Mouse (Mus musculus) central nervous system, embryonic 18 days (tissue): ENCODE measurements around the gene Gm28048. TPM values are rescaled to one million over a fixed set of nuclear protein-coding genes. Genes with fewer than 3 reads are reported as not detected.

Experiments used
- polyA plus RNA-seq: library from polyadenylated mRNA; depleted of rRNA; stranded (reverse); fragments of >200 nt; gene quantifications from 2 replicates; pipeline ENCODE4 v1.2.3, GENCODE M21; 2012; rRNA removed

Gene Gm28048
- polyA plus RNA-seq = 1.7 and 1.9 TPM in 2 replicates

DNA sequence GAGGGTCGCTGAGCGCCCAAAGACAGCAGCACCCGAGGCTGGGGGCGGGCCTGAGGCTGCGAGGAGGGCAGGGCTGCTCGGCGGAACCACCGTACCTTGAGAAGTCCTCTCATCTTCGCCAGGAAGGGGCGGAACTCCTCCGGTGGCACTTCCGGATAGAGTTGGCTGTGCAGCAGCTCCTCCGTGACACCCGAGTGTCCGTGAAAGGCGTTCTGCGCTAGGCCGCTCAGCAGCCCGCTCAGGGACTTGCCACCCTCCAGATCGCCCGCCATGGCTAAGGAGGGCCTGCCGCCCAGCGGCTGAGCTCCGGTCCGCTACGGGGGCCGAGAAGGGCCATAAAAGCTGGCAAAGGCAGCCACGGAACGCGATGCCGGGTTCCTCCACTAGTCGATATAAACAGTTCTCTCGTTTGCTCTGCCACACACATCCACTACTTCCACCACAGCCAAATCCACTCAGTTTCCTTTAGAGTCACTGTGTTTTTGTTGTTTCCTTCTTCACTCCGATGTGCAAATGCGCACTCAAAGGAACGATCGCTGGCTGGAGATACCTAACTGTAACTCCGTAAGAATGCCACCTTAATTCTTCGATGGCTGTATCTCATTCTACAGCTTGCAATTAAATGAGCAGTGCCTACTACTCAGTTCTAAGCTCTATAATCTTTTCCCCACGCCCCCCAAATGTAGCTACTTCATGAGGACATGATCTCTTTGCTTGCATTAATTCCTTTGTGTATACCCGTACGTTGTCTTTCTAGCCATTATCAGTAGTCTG, at the start of gene Gm28048, which contains the start of gene Commd1:
Gene Gm28048 (minus strand): TSS at position 107 of the 774 bp plus-strand sequence.
Gene Commd1 (minus strand): TSS at position 399 of the 774 bp plus-strand sequence.

DNA sequence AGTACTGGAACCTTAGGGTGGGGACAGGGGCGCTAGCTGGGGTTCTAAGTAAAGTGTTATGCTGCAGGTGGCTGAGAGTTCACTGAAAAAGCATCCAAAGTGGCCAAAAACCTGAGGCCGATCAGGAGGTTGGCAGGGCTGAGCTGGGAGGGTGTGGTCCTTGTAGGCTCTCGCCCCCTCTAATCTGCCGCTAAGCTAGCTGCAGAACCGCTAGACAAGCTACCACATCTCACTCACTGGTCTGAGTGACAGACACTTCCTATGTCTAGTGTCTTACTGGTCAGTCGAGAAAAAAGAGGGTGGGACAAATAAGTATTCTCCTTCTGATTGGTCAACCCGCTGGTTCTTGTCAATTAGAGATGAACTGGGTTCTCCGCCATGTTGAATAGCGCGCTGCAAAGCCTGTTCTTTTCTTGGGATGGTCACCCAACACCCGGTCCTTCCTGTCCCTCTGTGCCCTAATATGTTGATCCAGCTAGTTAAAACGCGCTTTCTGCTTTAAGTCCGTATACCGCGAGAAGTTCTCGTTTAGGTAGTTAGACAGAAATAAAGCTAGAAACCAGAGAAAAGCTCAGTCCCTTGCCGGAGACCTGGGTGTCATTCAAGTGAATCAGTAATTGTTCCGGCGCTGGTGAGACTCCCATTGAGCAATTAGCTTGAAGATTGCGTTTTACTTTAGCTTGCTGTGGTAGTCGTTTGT, 25.7 kb upstream of the Gm28048 start, which contains the start of gene Fam161a:
Gene Fam161a (plus strand): TSS at position 51 of the 700 bp plus-strand sequence.

DNA sequence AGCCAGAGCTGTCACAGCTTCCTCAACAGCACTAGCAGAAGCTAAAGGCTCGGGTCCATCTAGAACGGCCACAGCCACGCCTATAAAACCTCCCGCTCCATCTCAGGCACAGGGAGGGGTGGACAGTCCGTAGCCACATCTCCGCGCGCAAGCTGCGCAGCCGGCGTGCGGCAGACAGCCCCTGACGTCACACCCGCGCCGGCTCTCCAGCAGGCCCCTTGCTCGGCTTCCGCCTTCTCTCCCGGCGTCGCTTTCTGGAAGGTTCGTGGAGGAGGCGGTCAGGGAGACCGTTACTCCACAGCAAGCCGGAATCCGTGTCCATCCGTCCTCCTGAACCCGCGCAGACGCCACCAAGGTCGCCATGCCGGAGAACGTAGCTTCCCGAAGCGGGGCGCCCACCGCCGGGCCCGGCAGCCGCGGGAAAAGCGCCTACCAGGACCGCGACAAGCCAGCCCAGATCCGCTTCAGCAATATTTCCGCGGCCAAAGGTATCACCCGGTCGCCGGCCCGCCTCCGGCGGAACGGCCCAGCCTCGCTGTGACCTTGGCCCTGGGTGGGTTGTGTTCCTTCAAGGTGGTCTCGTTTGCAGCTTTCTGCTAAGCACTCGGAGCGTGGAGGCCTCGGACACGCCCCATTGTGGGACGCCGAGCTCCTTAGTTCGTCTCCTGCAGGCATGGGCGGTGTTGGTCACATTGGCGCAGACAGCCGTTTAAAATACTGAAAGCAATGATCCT, 8.7 kb upstream of the Gm28048 start, which contains the start of gene Cct4:
Gene Cct4 (plus strand): TSS at position 127 of the 734 bp plus-strand sequence.

DNA sequence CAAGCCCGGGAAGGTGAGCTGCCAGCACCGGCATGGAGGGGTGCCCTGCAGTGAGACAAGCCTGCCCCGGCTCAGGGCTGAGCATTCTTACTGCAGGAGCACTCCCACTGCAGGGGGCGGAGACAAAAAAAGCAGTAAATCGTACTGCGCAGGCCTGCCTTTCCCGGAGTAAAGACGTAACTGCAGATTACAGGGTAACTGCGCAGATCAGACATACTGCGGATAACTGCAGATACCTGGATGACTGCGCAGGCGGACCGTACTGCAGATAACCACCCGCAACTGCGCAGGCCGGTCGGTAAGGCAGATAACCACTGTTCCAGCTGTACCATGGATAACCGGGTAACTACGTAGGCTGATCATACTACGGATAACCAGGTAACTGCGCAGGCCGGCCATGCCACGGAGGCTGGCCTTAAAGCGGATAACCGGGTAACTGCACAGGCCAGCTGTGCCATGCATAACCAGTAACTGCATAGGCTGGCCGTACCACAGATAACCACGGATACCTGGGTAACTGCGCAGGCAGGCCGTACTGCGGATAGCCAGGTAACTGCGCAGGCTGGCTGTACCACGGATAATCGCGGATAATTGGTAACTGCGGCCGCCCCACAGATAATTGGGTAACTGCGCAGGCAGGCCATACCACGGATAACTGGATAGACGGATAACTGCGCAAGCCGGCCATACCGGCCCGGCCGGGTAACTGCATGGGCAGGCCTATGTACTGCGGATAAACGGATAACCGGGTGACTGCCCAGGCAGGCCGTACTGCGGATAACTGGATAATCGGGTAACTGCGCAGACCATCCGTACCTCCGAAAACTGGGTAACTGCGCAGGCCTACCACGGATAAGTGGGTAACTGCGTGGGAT, 9.8 kb downstream of the Gm28048 start, which contains the start of gene Zrsr1:
Gene Zrsr1 (plus strand): TSS at position 171 of the 875 bp plus-strand sequence.

DNA sequence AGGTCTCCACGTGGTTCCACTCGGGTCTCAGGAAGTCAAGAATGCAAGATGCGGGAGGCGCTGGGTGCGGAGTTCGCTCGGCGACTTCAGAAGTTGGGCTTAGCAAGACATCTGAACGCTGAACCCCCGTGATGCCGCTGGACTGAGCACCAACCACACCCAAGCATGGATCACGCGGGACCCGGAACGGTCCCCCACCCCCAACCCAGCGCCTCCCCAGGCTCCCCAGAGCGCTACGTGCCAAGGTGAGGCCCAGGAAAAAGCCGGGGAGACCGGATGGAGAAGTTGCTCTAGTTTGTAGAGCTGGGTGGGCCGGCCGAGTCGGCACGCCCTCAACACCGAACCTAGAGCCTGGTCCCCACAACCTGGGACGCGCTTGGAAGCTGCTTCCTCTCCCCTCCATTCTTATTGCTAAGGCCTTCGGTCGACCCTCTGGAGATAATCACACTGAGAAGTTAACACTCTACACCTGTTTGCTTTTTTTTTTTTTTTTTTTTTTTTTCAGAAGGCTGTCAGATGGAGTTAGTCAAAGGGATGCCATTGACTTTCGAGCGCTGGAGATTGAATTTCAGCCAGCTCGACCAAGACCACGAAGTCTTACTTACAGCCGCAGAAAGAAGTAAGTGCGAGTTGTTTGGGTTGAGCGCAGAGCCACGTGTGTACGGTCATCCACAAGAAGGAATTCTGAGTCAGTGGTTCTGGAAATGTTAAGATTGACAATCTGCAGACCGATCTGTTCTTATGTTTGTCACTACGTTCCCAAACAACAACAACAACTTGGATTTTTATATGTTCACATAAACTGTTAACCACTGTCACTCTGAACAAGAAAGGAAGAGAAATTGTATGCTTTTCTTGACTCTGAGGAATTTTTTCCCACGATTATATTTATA, 121.3 kb downstream of the Gm28048 start, which contains the start of gene B3gnt2:
Gene B3gnt2 (minus strand): TSS at position 627 of the 893 bp plus-strand sequence.

Other genes with a start within 250 kb of the Gm28048 start
- 1.8 and 2.6 TPM in 2 replicates for gene B3gnt2, start 121.1 kb downstream of the Gm28048 start, polyA plus RNA-seq
- 18.1 and 22.1 TPM in 2 replicates for gene Zrsr1, start 10.1 kb downstream of the Gm28048 start, polyA plus RNA-seq
- gene Commd1, start 292 bp upstream of the Gm28048 start, polyA plus RNA-seq = 63.1 and 76.1 TPM in 2 replicates
- 151 and 176 TPM in 2 replicates for gene Cct4, start 8.4 kb upstream of the Gm28048 start, polyA plus RNA-seq
- gene Fam161a, start 25.4 kb upstream of the Gm28048 start, polyA plus RNA-seq = 3.8 and 5.0 TPM in 2 replicates